Comparison of ENCODE assay signal across 9 mouse cellular contexts in genomic region chr3:95902643-95903042, GRCm38 (mm10). TPM values are rescaled to one million over a fixed set of nuclear protein-coding genes. Genes with fewer than 3 reads are reported as not detected.
A peak's percentile ranks its signal among the peaks of the same experiment; 100 is the strongest.
DNase-seq lines count a peak whose midpoint lies in the region; ATAC-seq and TF ChIP-seq lines count a peak whose summit lies in the region.
"Had no signal": no experiment of that assay in that cellular context is flagged by ENCODE, and none has a peak within 500 bp of the region (broad histone marks: within the 10 kb centered on the region; RNA-seq: fewer than 3 reads in every experiment).

No protein-coding gene starts in this region.

- no peak for TF ChIP-seq POLR2A in kidney, adult 2 months (IDR thresholded peaks at IDR 0.05; ENCODE audit: low read depth, low read length)

- H3K4me1 ChIP-seq in kidney, adult 2 months (ENCODE audit: control insufficient read depth, insufficient read depth, low read length) = peaks cover 20% of the 10 kb centered on the region
- peaks cover 8% of the 10 kb centered on the region for H3K4me1 ChIP-seq in brown adipose tissue, adult 24 weeks (ENCODE audit: control insufficient read depth, insufficient read depth, insufficient read length, low read length)
- peaks cover 13% of the 10 kb centered on the region for H3K4me1 ChIP-seq in kidney, postnatal 0 days (replicated peaks; ENCODE audit: insufficient read depth, low read length)

- no peak overlapping the region for H3K4me2 ChIP-seq in kidney, postnatal 0 days (ENCODE audit: low read length)

- H3K4me3 ChIP-seq in kidney, adult 2 months (ENCODE audit: insufficient read depth, low read depth, low read length) = peak overlapping the region; percentile 31; the same call in 1 of the 2 replicates
- no peak overlapping the region for H3K4me3 ChIP-seq in brown adipose tissue, adult 24 weeks (ENCODE audit: insufficient read depth, low read depth, low read length)
- no peak overlapping the region for H3K4me3 ChIP-seq in kidney, postnatal 0 days (replicated peaks; ENCODE audit: low read depth, low read length)

- peak; percentile 48 for DNase-seq in kidney, adult 2 months
- DNase-seq in kidney, postnatal 4 days = no peak
- peak; percentile 69 for DNase-seq in brain, adult 2 months (ENCODE audit: low read depth, low spot score)
- no peak for DNase-seq in kidney, postnatal 0 days (ENCODE audit: low spot score)
- DNase-seq in spleen, adult 18-20 months = no peak
- no peak for DNase-seq in spleen, postnatal 36 days (ENCODE audit: low spot score in 2 of 2)
- DNase-seq: left cerebral cortex, postnatal 4 days; thymus, postnatal 4 days had no signal

- no peak for ATAC-seq in kidney, postnatal 0 days (replicated peaks; ENCODE audit: low FRiP score, low read depth)

- no peak for TF ChIP-seq CTCF in kidney, adult 2 months (conservative IDR thresholded peaks at IDR 0.05; ENCODE audit: insufficient read depth, insufficient read length, low read depth, low read length)
- TF ChIP-seq CTCF in kidney, postnatal 0 days (IDR thresholded peaks at IDR 0.05; ENCODE audit: low read depth) = no peak

- H3K9ac ChIP-seq in kidney, postnatal 0 days (ENCODE audit: low read depth, low read length) = no peak overlapping the region

- no peaks in the 10 kb centered on the region for H3K27me3 ChIP-seq in kidney, adult 2 months (replicated peaks; ENCODE audit: control insufficient read depth, insufficient read depth, low read length)
- no peaks in the 10 kb centered on the region for H3K27me3 ChIP-seq in kidney, postnatal 0 days (ENCODE audit: insufficient read depth, low read length)

- WGBS in kidney, adult 2 months = 32% methylated on average over 6 of the region's 6 CpGs
- 30% methylated on average over 6 of the region's 6 CpGs for WGBS in kidney, postnatal 0 days

- peak overlapping the region; percentile 97 for H3K27ac ChIP-seq in kidney, adult 2 months (ENCODE audit: insufficient read depth, low read depth, low read length)
- H3K27ac ChIP-seq in brown adipose tissue, adult 24 weeks (replicated peaks; ENCODE audit: low read depth, low read length) = peak overlapping the region; percentile 48
- H3K27ac ChIP-seq in kidney, postnatal 0 days = 0 out of 2 replicates have a peak overlapping the region, but pooled peaks have one; percentile 13

- no peaks in the 10 kb centered on the region for H3K9me3 ChIP-seq in kidney, postnatal 0 days (replicated peaks; ENCODE audit: low read length)

- no peaks in the 10 kb centered on the region for H3K36me3 ChIP-seq in kidney, adult 2 months (ENCODE audit: control insufficient read depth, insufficient read depth, low read length)
- H3K36me3 ChIP-seq in kidney, postnatal 0 days (ENCODE audit: insufficient read depth, low read length) = no peaks in the 10 kb centered on the region

RNA-seq across cellular contexts. Expression of gene Car14, which starts 1.8 kb away (rescaled TPM):
- 206 TPM in 2 replicates for polyA plus RNA-seq in kidney, adult 2 months (2012; rRNA removed)
- 15.5 and 24.4 TPM in 2 replicates for polyA plus RNA-seq in brown adipose tissue, adult 24 weeks (2012; ENCODE audit: insufficient read depth, insufficient read length, missing spikeins)
- polyA plus RNA-seq in kidney, postnatal 0 days (2015; fragmentation: Nextera tagmentation; extraction: Ambion mirVana) = 12.9 and 15.2 TPM in 2 replicates

RNA-seq across cellular contexts. Expression of gene Aph1a, which starts 8.9 kb away (rescaled TPM):
- 177 and 182 TPM in 2 replicates for polyA plus RNA-seq in kidney, adult 2 months (2012; rRNA removed)
- polyA plus RNA-seq in brown adipose tissue, adult 24 weeks (2012; ENCODE audit: insufficient read depth, insufficient read length, missing spikeins) = 75.1 and 82.8 TPM in 2 replicates
- polyA plus RNA-seq in kidney, postnatal 0 days (2015; fragmentation: Nextera tagmentation; extraction: Ambion mirVana) = 48.7 and 55.5 TPM in 2 replicates

RNA-seq across cellular contexts. Expression of gene BC028528, which starts 10.8 kb away (rescaled TPM):
- 5.7 and 8.1 TPM in 2 replicates for polyA plus RNA-seq in kidney, adult 2 months (2012; rRNA removed)
- polyA plus RNA-seq in brown adipose tissue, adult 24 weeks (2012; ENCODE audit: insufficient read depth, insufficient read length, missing spikeins) = 71.8 and 150 TPM in 2 replicates
- 24.0 and 27.1 TPM in 2 replicates for polyA plus RNA-seq in kidney, postnatal 0 days (2015; fragmentation: Nextera tagmentation; extraction: Ambion mirVana)

RNA-seq across cellular contexts. Expression of gene Ciart, which starts 20.6 kb away (rescaled TPM):
- 5.1 and 6.0 TPM in 2 replicates for polyA plus RNA-seq in kidney, adult 2 months (2012; rRNA removed)
- polyA plus RNA-seq in brown adipose tissue, adult 24 weeks (2012; ENCODE audit: insufficient read depth, insufficient read length, missing spikeins) = 1.5 and 3.4 TPM in 2 replicates
- 1.1 and 1.2 TPM in 2 replicates for polyA plus RNA-seq in kidney, postnatal 0 days (2015; fragmentation: Nextera tagmentation; extraction: Ambion mirVana)

RNA-seq across cellular contexts. Expression of gene Anp32e, which starts 26.4 kb away (rescaled TPM):
- polyA plus RNA-seq in kidney, adult 2 months (2012; rRNA removed) = 13.0 and 18.5 TPM in 2 replicates
- polyA plus RNA-seq in brown adipose tissue, adult 24 weeks (2012; ENCODE audit: insufficient read depth, insufficient read length, missing spikeins) = 78.5 and 88.8 TPM in 2 replicates
- polyA plus RNA-seq in kidney, postnatal 0 days (2015; fragmentation: Nextera tagmentation; extraction: Ambion mirVana) = 128 and 151 TPM in 2 replicates

Comparison
In these comparisons a context has a peak if more than half of its experiments do, and no peak if none do; other contexts are left out.
1. DNase-seq: peak in kidney, adult 2 months (single experiment) and brain, adult 2 months (single experiment); none in kidney, postnatal 4 days (0 of 2), kidney, postnatal 0 days (single experiment), spleen, adult 18-20 months (0 of 2) and spleen, postnatal 36 days (0 of 2).
2. H3K27ac ChIP-seq: peak in every context shown above with its lines; median percentile 97 in kidney, adult 2 months; 48 in brown adipose tissue, adult 24 weeks; 13 in kidney, postnatal 0 days.